Mouse (Mus musculus) CH12.LX (cell line): ENCODE data around the gene Prkag1. TPM values are rescaled to one million over a fixed set of nuclear protein-coding genes. Genes with fewer than 3 reads are reported as not detected.

Source experiments
- DNase-seq: peaks from one replicate; pipeline ENCODE4 v3.0.0-alpha.2; 2013; ENCODE audit errors: extremely low read depth
- H3K27ac ChIP-seq: 2 replicates; pipeline ENCODE4 v1.5.1; 2012; ENCODE audit warnings: low read depth, mild to moderate bottlenecking, control low read depth, moderate library complexity; ENCODE audit not compliant: insufficient read depth
- H3K27me3 ChIP-seq: replicated peaks from 2 replicates; pipeline ENCODE3; 2012; ENCODE audit warnings: inconsistent platforms
- H3K36me3 ChIP-seq, 2 experiments: replicated peaks in 1 of 2; 2 replicates each; pipeline versions ENCODE3 to v1.6.1; 2012; ENCODE audit warnings: inconsistent platforms in 1 of 2, low read length in 1 of 2, mild to moderate bottlenecking in 1 of 2, mixed read lengths in 1 of 2, moderate library complexity in 1 of 2; ENCODE audit not compliant: control insufficient read depth in 1 of 2, insufficient read depth in 1 of 2
- H3K4me1 ChIP-seq, 2 experiments: 2 replicates each; pipeline ENCODE4 v1.6.1; 2012; ENCODE audit warnings: inconsistent platforms in 1 of 2, moderate library complexity in 1 of 2; ENCODE audit not compliant: insufficient read depth in 2 of 2, control insufficient read depth in 1 of 2
- H3K4me2 ChIP-seq: 2 replicates; pipeline ENCODE4 v1.6.1; 2012; ENCODE audit warnings: low read depth, mild to moderate bottlenecking, control low read depth; ENCODE audit not compliant: poor library complexity, insufficient read depth, severe bottlenecking
- H3K4me3 ChIP-seq, 3 experiments: fragments of 150-350 bp in 1 of 3; sonication (generic) in 1 of 3; replicated peaks in 1 of 3; 2 replicates each; pipeline versions ENCODE3 to v1.5.1; 2011 to 2012; ENCODE audit warnings: low read depth in 2 of 3, low read length in 2 of 3, mild to moderate bottlenecking in 2 of 3, moderate library complexity in 2 of 3, control low read depth in 1 of 3, improper control_type of control experiment in 1 of 3, inconsistent platforms in 1 of 3, mixed read lengths in 1 of 3; ENCODE audit not compliant: poor library complexity in 1 of 3
- H3K79me2 ChIP-seq: replicated peaks from 2 replicates; pipeline ENCODE4 v1.6.1; 2012; ENCODE audit warnings: mild to moderate bottlenecking, moderate library complexity; ENCODE audit not compliant: control insufficient read depth, poor library complexity, insufficient read depth, severe bottlenecking; ENCODE audit errors: extremely low read depth
- H3K9ac ChIP-seq: 2 replicates; pipeline ENCODE4 v1.6.1; 2012; ENCODE audit warnings: low read depth, mild to moderate bottlenecking, control low read depth, moderate library complexity; ENCODE audit not compliant: insufficient read depth
- H3K9me3 ChIP-seq: replicated peaks from 2 replicates; pipeline ENCODE3; 2012; ENCODE audit warnings: low read length, inconsistent platforms, mixed read lengths
- BHLHE40 ChIP-seq: IDR thresholded peaks from 2 replicates; pipeline ENCODE4 v1.6.1; 2011; ENCODE audit warnings: mild to moderate bottlenecking, low read depth, low read length, improper control_type of control experiment
- CHD2 ChIP-seq: IDR thresholded peaks from 2 replicates; pipeline ENCODE4 v1.6.1; 2011; ENCODE audit warnings: low read length, improper control_type of control experiment
- GABPA ChIP-seq: IDR thresholded peaks from 2 replicates; pipeline ENCODE4 v1.6.1; 2012; ENCODE audit warnings: low read depth, low read length, improper control_type of control experiment, inconsistent platforms; ENCODE audit not compliant: insufficient replicate concordance
- HCFC1 ChIP-seq: IDR thresholded peaks from 2 replicates; pipeline ENCODE4 v1.6.1; 2012; ENCODE audit warnings: low read depth, mild to moderate bottlenecking, inconsistent platforms, low read length, improper control_type of control experiment
- IRF4 ChIP-seq: IDR thresholded peaks from 2 replicates; pipeline ENCODE4 v1.6.1; 2014; ENCODE audit warnings: low read depth, mild to moderate bottlenecking, inconsistent platforms, low read length, improper control_type of control experiment
- JUN ChIP-seq: IDR thresholded peaks from 2 replicates; pipeline ENCODE4 v1.6.1; 2011; ENCODE audit warnings: low read depth, mild to moderate bottlenecking, low read length, improper control_type of control experiment, moderate library complexity; ENCODE audit not compliant: insufficient read depth
- JUND ChIP-seq: conservative IDR thresholded peaks from 2 replicates; pipeline ENCODE4 v1.6.1; 2011; ENCODE audit warnings: low read depth, low read length, improper control_type of control experiment
- KAT2A ChIP-seq: IDR thresholded peaks from 2 replicates; pipeline ENCODE4 v1.6.1; 2012; ENCODE audit warnings: low read length, improper control_type of control experiment, inconsistent platforms; ENCODE audit not compliant: insufficient replicate concordance
- MAX ChIP-seq: IDR thresholded peaks from 2 replicates; pipeline ENCODE4 v1.6.1; 2011; ENCODE audit warnings: low read length, improper control_type of control experiment
- MYC ChIP-seq: IDR thresholded peaks from 2 replicates; pipeline ENCODE4 v1.6.1; 2011; ENCODE audit warnings: low read depth, mild to moderate bottlenecking, improper control_type of control experiment, low read length
- SIN3A ChIP-seq: IDR thresholded peaks from 2 replicates; pipeline ENCODE4 v1.6.1; 2012; ENCODE audit warnings: low read length, improper control_type of control experiment, inconsistent platforms
- UBTF ChIP-seq: IDR thresholded peaks from 2 replicates; pipeline ENCODE4 v1.6.1; 2012; ENCODE audit warnings: low read depth, mild to moderate bottlenecking, inconsistent platforms, low read length, improper control_type of control experiment, moderate library complexity
- USF1 ChIP-seq: IDR thresholded peaks from 2 replicates; pipeline ENCODE4 v1.6.1; 2014; ENCODE audit warnings: low read depth, mild to moderate bottlenecking, inconsistent platforms, low read length, improper control_type of control experiment
- USF2 ChIP-seq: conservative IDR thresholded peaks from 2 replicates; pipeline ENCODE4 v1.6.1; 2011; ENCODE audit warnings: low read depth, low read length, improper control_type of control experiment
- ZMIZ1 ChIP-seq: IDR thresholded peaks from 2 replicates; pipeline ENCODE4 v1.6.1; 2012; ENCODE audit warnings: low read depth, mild to moderate bottlenecking, inconsistent platforms, low read length, improper control_type of control experiment
- ZNF384 ChIP-seq: IDR thresholded peaks from 2 replicates; pipeline ENCODE4 v1.6.1; 2012; ENCODE audit warnings: low read depth, low read length, improper control_type of control experiment, inconsistent platforms
- dilution Hi-C: fragments of 300-500 bp; cut with MboI; formaldehyde crosslinking; loops from 2 replicates; pipeline ENCODE4 v1.14.3; 2020; ENCODE audit warnings: low sequenced_read_pairs; ENCODE audit not compliant: extremely low pct_unique_long_range_greater_than_20kb, extremely low pct_ligation_motif_present
- in situ Hi-C: fragments of 300-500 bp; cut with MboI; formaldehyde crosslinking; loops from 3 replicates; pipeline ENCODE4 v1.14.3; 2019; ENCODE audit warnings: low sequenced_read_pairs, low pct_ligation_motif_present, low pct_unique_long_range_greater_than_20kb, mixed read lengths
- polyA plus RNA-seq: library from polyadenylated mRNA; unstranded; fragments of >175 nt; gene quantifications from 2 replicates; pipeline ENCODE4 v1.2.1, GENCODE M21; 2012; ENCODE audit warnings: low read depth; ENCODE audit not compliant: insufficient read length
- total RNA-seq, 2 experiments: library from RNA; depleted of rRNA; stranded (reverse); fragments of 300-350 nt in 1 of 2; fragments of >200 nt in 1 of 2; gene quantifications; 2 replicates each; pipeline ENCODE4 v1.2.3; 2012 to 2014

Gene Prkag1
- total and polyA plus RNA-seq, 3 experiments: 49.4 to 87.5 (median 66.1) TPM

DNA sequence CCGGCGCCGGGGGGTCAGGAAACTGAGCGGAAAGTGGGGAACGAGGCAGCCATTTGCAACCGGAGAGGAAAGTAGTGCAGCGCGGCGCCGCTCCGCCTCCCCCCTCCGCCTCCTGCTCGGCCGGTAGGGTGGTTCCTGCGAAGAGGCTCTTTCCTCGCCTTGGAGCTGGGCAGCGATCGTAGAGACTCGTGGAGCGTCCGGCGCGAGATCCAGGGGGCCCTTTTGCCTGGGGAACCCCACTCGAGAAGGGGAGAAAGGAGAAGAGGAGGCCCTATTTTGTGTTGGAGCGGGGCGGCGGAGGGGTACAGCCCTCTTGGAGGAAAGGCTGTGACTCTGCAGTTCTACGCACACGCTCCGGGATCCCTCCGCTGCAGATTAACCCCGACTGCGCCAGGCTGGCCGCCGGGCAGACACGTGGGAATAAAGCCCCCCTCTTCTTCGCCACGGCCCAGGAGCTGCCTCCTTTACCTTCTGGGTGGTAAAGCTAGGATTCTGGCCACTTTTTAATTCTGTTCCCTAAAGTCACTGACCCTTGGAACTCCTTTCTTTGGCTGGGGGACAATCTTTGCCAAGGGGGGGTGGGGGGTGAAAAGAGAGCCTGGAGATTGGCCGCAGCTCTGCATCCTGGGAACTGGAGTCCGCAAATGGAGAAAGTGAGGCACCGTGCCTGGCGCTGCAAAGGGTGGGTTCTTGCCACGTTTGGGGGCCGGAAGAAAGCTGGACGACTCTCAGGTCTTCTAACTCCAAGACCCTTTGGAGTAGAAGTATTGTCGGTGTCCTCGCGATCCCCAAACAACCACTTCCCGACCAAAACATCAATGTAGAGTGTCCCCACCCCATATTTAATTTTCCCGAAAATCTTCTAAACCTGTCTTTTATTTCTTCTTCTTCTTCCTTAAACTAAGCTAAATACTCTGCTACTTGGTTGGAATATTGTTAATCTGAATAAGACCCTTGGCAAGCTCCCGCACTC, 40.9 kb upstream of the Prkag1 start (continued):
- no peak for TF ChIP-seq USF2
- peak; percentile 76; the same call in 1 of the 2 replicates for TF ChIP-seq ZMIZ1
- peak; percentile 18; the same call in 1 of the 2 replicates for TF ChIP-seq USF1
- TF ChIP-seq UBTF: peak; percentile 14; the same call in 1 of the 2 replicates
- peak; percentile 64 for TF ChIP-seq BHLHE40
- peak; percentile 99 for TF ChIP-seq KAT2A
- peak; percentile 70 for TF ChIP-seq IRF4
- peak; percentile 97 for TF ChIP-seq MYC
- TF ChIP-seq CHD2: peak; percentile 88
- TF ChIP-seq HCFC1: peak; percentile 80
- TF ChIP-seq SIN3A: peak; percentile 96
- peak; percentile 97 for TF ChIP-seq MAX
- TF ChIP-seq JUND: no peak
- no peak; the same call in 1 of the 2 replicates for TF ChIP-seq JUN

DNA sequence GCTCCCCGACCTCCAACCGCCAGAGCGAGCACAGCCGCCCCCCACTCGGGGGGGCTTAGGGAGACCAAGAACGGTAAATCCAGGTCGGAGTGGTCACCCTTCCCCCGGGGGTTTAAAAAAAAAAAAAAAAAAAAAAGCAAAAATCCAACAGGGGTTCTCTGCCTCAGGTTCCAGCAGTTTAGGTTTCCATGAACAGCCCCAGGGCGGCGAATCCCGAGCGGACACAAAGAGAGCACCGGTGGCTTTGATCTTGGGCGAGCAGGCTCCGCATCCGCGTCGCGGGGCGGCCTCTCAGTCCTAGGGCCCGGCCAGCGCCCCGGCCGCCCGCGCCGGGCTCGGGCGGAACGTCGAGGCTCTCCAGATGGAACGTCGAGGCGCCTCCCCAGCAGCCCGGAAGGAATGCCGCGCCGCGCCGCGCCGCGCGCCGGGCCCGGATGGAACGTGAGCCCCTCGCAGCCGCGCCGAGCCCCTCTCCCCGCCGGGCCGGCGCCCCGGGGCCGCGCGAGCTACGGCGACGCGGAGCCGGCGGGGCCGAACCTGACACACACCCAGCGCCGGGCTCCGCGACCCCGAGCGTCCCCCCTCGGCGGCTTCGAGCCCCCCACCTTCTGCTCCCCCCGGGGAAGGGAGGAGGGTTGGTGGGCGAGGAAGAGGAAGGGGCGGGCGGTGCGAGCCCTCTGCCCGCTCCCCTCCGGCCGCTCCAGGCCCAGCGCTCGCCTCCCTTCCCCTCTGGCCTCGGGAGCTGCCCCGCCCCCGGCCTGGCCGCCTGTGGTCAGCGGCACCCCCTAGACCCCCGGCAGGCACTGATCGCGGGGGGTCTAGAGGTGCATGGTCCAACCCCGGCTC, 40.0 kb upstream of the Prkag1 start, which contains the start of gene Kmt2d:
Gene Kmt2d (minus strand): TSS at position 135 of the 846 bp plus-strand sequence.
- peak within 1 kb of the TSS; percentile 71 to 94 (median 86) for H3K4me3 ChIP-seq
- TF ChIP-seq ZNF384: peak; percentile 54
- peak; percentile 84; the same call in 1 of the 2 replicates for TF ChIP-seq UBTF
- TF ChIP-seq GABPA: no peak
- in situ Hi-C loops (no loop called here), dilution Hi-C loops (no loop called here)
- H3K79me2 ChIP-seq: peaks cover 55% of the 10 kb centered on the region
- peaks cover 6 to 36% of the 10 kb centered on the region in 2 experiments; a peak in 2 of 4 replicates for H3K4me1 ChIP-seq
- H3K27ac ChIP-seq: peak within 1 kb of the TSS; percentile 61
- no peaks in the 10 kb centered on the region for H3K27me3 ChIP-seq
- peak within 1 kb of the TSS; percentile 82 for H3K9ac ChIP-seq
- H3K4me2 ChIP-seq: peak within 1 kb of the TSS; percentile 97
- H3K9me3 ChIP-seq: no peaks in the 10 kb centered on the region
- DNase-seq: no peak
- peaks cover 4 to 14% of the 10 kb centered on the region in 2 experiments for H3K36me3 ChIP-seq
